Mouse (Mus musculus) stomach, embryonic 16.5 days (tissue): ENCODE data around the gene Olfr1174-ps. TPM values are rescaled to one million over a fixed set of nuclear protein-coding genes. Genes with fewer than 3 reads are reported as not detected.

ENCODE experiments used
- ATAC-seq: fragments of 200-750 bp; cut with Nextera tagmentation; 2 replicates; pipeline ENCODE4 v1.8.0; 2017; ENCODE audit warnings: moderate number of reproducible peaks, moderate TSS enrichment; ENCODE audit not compliant: insufficient read depth, low FRiP score
- H3K27ac ChIP-seq: fragments of 300-500 bp; sonication (generic); 2 replicates; pipeline ENCODE4 v1.5.1; 2014; ENCODE audit warnings: low read length
- H3K27me3 ChIP-seq: fragments of 300-500 bp; sonication (generic); 2 replicates; pipeline ENCODE4 v1.6.1; 2014; ENCODE audit warnings: low read length, control low read depth, mixed read lengths; ENCODE audit not compliant: control insufficient read depth, insufficient read depth
- H3K36me3 ChIP-seq: fragments of 300-500 bp; sonication (generic); 2 replicates; pipeline ENCODE4 v1.6.1; 2014; ENCODE audit warnings: low read length; ENCODE audit not compliant: control insufficient read depth, insufficient read depth
- H3K4me1 ChIP-seq: fragments of 300-500 bp; sonication (generic); 2 replicates; pipeline ENCODE4 v1.6.1; 2014; ENCODE audit warnings: low read length, control low read depth, mixed read lengths; ENCODE audit not compliant: control insufficient read depth, insufficient read depth
- H3K4me2 ChIP-seq: fragments of 300-500 bp; sonication (generic); 2 replicates; pipeline ENCODE4 v1.6.1; 2014; ENCODE audit warnings: low read depth, low read length, mixed read lengths
- H3K4me3 ChIP-seq: fragments of 300-500 bp; sonication (generic); replicated peaks from 2 replicates; pipeline ENCODE4 v1.5.1; 2014; ENCODE audit warnings: mild to moderate bottlenecking, low read length
- H3K9ac ChIP-seq: fragments of 300-500 bp; sonication (generic); 2 replicates; pipeline ENCODE4 v1.6.1; 2014; ENCODE audit warnings: low read length
- H3K9me3 ChIP-seq: fragments of 300-500 bp; sonication (generic); replicated peaks from 2 replicates; pipeline ENCODE4 v1.6.1; 2016; ENCODE audit warnings: low read length, control low read depth; ENCODE audit not compliant: control insufficient read depth
- WGBS: fragments of 180-500 bp; shearing (Covaris S2); extraction: QIAGEN DNeasy Blood & Tissue Kit; methylation state at CpG from one replicate; pipeline ENCODE4 v1.1.7; 2014; 5-methylcytosine and 5-hydroxymethylcytosine counted together
- polyA plus RNA-seq: library from polyadenylated mRNA; unstranded; fragments of >200 nt; fragmentation: Nextera tagmentation; extraction: Ambion mirVana; gene quantifications from 2 replicates; pipeline ENCODE4 v1.2.1, GENCODE M21; 2015

Gene Olfr1174-ps
- polyA plus RNA-seq: not detected in 2 replicates

DNA sequence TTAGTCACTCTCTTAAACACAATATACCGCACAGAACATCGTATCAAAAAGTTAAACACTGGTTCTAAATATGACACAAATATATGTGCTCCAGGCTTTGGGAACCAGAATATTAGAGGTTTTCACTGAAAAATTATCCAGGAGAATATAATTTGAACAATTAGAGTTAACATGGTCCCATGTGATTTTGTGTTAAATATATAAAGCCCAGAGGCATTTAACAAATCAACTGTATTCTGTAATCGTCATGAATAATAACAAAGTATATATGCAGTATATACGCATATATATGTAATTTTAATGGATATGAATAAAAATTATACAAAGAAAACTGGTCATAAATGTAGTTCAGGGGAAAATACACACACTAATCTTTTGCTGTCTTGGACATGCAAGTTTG is at the start of gene Olfr1174-ps:
Olfr1174-ps (minus strand) TSS at position 101 of the 400 bp plus-strand sequence.
- ATAC-seq: no peak
- H3K9me3 ChIP-seq: no peaks in the 10 kb centered on the region
- no peaks in the 10 kb centered on the region for H3K27me3 ChIP-seq
- H3K27ac ChIP-seq: no peak within 1 kb of the TSS
- no peaks in the 10 kb centered on the region for H3K36me3 ChIP-seq
- 90% methylated on average over 4 of the region's 4 CpGs for WGBS
- no peak within 1 kb of the TSS for H3K4me3 ChIP-seq
- no peak within 1 kb of the TSS for H3K9ac ChIP-seq
- no peaks in the 10 kb centered on the region for H3K4me1 ChIP-seq
- H3K4me2 ChIP-seq: no peak within 1 kb of the TSS

GRCm38 (mm10) chr2:88356304-88356703 is 41.4 kb upstream of the Olfr1174-ps start:
- Histone ChIP-seq H3K36me3 (no peaks in the 10 kb centered on the region), H3K27ac (no peak overlapping the region), H3K4me2 (no peak overlapping the region), H3K27me3 (no peaks in the 10 kb centered on the region), H3K4me1 (no peaks in the 10 kb centered on the region), H3K4me3 (no peak overlapping the region), H3K9ac (no peak overlapping the region), H3K9me3 (no peaks in the 10 kb centered on the region)
- 2% methylated on average over 2 of the region's 2 CpGs for WGBS
- ATAC-seq: no peak

DNA sequence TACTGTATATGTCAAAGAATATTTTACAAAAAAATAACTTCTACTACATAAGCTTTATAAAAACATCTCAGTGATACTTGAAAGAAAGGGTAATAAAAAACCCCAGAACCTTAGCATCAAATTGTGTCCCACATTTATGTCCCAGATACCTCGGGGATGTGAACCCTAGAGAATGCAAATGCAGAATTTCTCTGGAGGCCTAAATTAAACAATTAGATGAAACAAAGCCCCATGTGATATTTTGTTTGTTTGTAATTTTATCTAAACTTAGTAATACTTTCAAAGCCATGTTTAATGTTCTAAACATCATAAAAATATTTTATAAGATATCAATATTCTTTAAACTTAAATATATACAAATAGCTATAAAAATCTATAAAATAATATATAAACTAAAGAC is 31.5 kb upstream of the Olfr1174-ps start, which contains the start of gene Olfr1177-ps:
Olfr1177-ps (minus strand) TSS at position 101 of the 400 bp plus-strand sequence.
- Histone ChIP-seq H3K27ac (no peak within 1 kb of the TSS), H3K4me3 (no peak within 1 kb of the TSS), H3K4me2 (no peak within 1 kb of the TSS), H3K27me3 (no peaks in the 10 kb centered on the region), H3K9ac (no peak within 1 kb of the TSS), H3K9me3 (no peaks in the 10 kb centered on the region), H3K36me3 (no peaks in the 10 kb centered on the region), H3K4me1 (no peaks in the 10 kb centered on the region)
- 73% methylated on average over 1 of the region's 1 CpGs for WGBS
- ATAC-seq: no peak

DNA sequence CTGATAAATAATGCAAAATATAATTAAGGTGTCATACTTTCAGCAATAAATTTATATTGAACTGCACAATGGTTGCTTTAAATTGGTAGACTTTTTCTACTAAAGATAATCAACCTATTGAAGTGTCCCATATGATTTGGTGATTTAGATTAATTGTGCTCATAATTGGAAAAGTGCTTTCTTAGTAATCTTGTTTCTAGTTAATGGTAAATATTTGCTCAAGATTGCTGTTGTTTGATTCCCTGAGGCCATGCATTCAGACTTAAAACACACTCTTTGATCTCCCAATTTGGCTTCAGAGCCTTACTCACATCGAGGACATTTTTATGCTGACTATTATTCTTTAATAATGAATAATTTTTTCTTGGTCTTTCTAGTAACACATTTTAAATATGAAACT is 21.5 kb upstream of the Olfr1174-ps start, which contains the start of gene Olfr1176:
Olfr1176 (plus strand) TSS at position 301 of the 400 bp plus-strand sequence.
- WGBS: 52% methylated on average over 1 of the region's 1 CpGs
- no peaks in the 10 kb centered on the region for H3K4me1 ChIP-seq
- no peak within 1 kb of the TSS for H3K4me2 ChIP-seq
- no peaks in the 10 kb centered on the region for H3K27me3 ChIP-seq
- ATAC-seq: no peak
- H3K36me3 ChIP-seq: no peaks in the 10 kb centered on the region
- H3K4me3 ChIP-seq: no peak within 1 kb of the TSS
- H3K27ac ChIP-seq: no peak within 1 kb of the TSS
- no peak within 1 kb of the TSS for H3K9ac ChIP-seq
- no peaks in the 10 kb centered on the region for H3K9me3 ChIP-seq

DNA sequence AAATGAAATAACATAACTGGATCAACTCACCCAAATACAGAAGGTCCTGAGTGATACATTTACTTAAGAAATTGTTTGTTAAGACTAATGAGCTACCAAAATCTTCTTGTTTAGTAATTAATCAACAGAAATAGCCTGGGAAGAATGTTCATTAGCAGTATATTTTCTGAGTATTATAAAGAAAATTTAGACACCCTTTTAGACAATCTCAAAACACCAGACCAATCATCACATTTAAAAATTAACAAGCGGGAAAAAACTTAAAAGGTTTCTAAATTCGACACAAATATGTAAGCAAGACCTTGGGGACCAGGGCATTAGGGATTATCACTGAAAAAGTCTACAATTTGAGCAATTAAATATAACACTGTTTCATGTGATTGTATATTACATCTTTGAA is 12.2 kb upstream of the Olfr1174-ps start, which contains the start of gene Olfr1175-ps:
Olfr1175-ps (minus strand) TSS at position 101 of the 400 bp plus-strand sequence.
- no peak for ATAC-seq
- no peak within 1 kb of the TSS for H3K4me3 ChIP-seq
- no peaks in the 10 kb centered on the region for H3K9me3 ChIP-seq
- H3K4me2 ChIP-seq: no peak within 1 kb of the TSS
- H3K27ac ChIP-seq: no peak within 1 kb of the TSS
- no peaks in the 10 kb centered on the region for H3K27me3 ChIP-seq
- no peak within 1 kb of the TSS for H3K9ac ChIP-seq
- no peaks in the 10 kb centered on the region for H3K4me1 ChIP-seq
- no peaks in the 10 kb centered on the region for H3K36me3 ChIP-seq
- WGBS: 77% methylated on average over 2 of the region's 2 CpGs

- H3K27me3 ChIP-seq: no peaks in the 10 kb centered on the region
- no peak within 1 kb of the TSS for H3K4me2 ChIP-seq
- H3K9me3 ChIP-seq: no peaks in the 10 kb centered on the region
- ATAC-seq: no peak
- no peaks in the 10 kb centered on the region for H3K36me3 ChIP-seq
- no peaks in the 10 kb centered on the region for H3K4me1 ChIP-seq
- no peak within 1 kb of the TSS for H3K4me3 ChIP-seq
- H3K9ac ChIP-seq: no peak within 1 kb of the TSS
- no peak within 1 kb of the TSS for H3K27ac ChIP-seq
Measured at GRCm38 (mm10) chr2:88279775-88280174, 35.2 kb downstream of the Olfr1174-ps start, which contains the start of gene Olfr1173. Gene Olfr1173, minus strand, starts transcription at chr2:88279875.

Other genes with a start within 250 kb of the Olfr1174-ps start
- not detected in 2 replicates for gene Olfr1163, start 243.3 kb downstream of the Olfr1174-ps start, polyA plus RNA-seq
- not detected in 2 replicates for gene Olfr1164, start 221.2 kb downstream of the Olfr1174-ps start, polyA plus RNA-seq
- not detected in 2 replicates for gene Olfr1166, start 186.9 kb downstream of the Olfr1174-ps start, polyA plus RNA-seq
- not detected in 2 replicates for gene Olfr1167, start 159.9 kb downstream of the Olfr1174-ps start, polyA plus RNA-seq
- gene Olfr1168, start 133.3 kb downstream of the Olfr1174-ps start, polyA plus RNA-seq: not detected in 2 replicates
- gene Olfr1170, start 86.8 kb downstream of the Olfr1174-ps start, polyA plus RNA-seq: not detected in 2 replicates
- not detected in 2 replicates for gene Olfr1173, start 35.3 kb downstream of the Olfr1174-ps start, polyA plus RNA-seq
- gene Olfr1175-ps, start 12.1 kb upstream of the Olfr1174-ps start, polyA plus RNA-seq: not detected in 2 replicates
- gene Olfr1176, start 21.6 kb upstream of the Olfr1174-ps start, polyA plus RNA-seq: not detected in 2 replicates
- gene Olfr1177-ps, start 31.4 kb upstream of the Olfr1174-ps start, polyA plus RNA-seq: not detected in 2 replicates
- not detected in 2 replicates for gene Olfr1178, start 71.9 kb upstream of the Olfr1174-ps start, polyA plus RNA-seq
- gene Olfr1179, start 91.3 kb upstream of the Olfr1174-ps start, polyA plus RNA-seq: not detected in 2 replicates
- gene Olfr1180, start 104.0 kb upstream of the Olfr1174-ps start, polyA plus RNA-seq: not detected in 2 replicates
- not detected in 2 replicates for gene Olfr1181, start 111.0 kb upstream of the Olfr1174-ps start, polyA plus RNA-seq
- not detected in 2 replicates for gene Gm13757, start 134.0 kb upstream of the Olfr1174-ps start, polyA plus RNA-seq
- gene Olfr1183, start 139.7 kb upstream of the Olfr1174-ps start, polyA plus RNA-seq: not detected in 2 replicates
- gene Olfr1184, start 168.5 kb upstream of the Olfr1174-ps start, polyA plus RNA-seq: not detected in 2 replicates
- not detected in 2 replicates for gene Olfr1185-ps1, start 178.2 kb upstream of the Olfr1174-ps start, polyA plus RNA-seq
- not detected in 2 replicates for gene Olfr1186, start 203.4 kb upstream of the Olfr1174-ps start, polyA plus RNA-seq
- not detected in 2 replicates for gene Olfr1188, start 241.8 kb upstream of the Olfr1174-ps start, polyA plus RNA-seq